Mouse (Mus musculus) colon, adult 2 months (tissue): ENCODE data around the gene Olfr1189. TPM values are rescaled to one million over a fixed set of nuclear protein-coding genes. Genes with fewer than 3 reads are reported as not detected.

Source experiments
- polyA plus RNA-seq: library from polyadenylated mRNA; depleted of rRNA; stranded (reverse); fragments of >200 nt; gene quantifications from 2 replicates; pipeline ENCODE4 v1.2.3, GENCODE M21; 2012; rRNA removed

The Olfr1189 gene
- not detected in 2 replicates for polyA plus RNA-seq

GRCm38 (mm10) chr2:88586154-88586553, at the start of gene Olfr1189:
Gene Olfr1189, plus strand, starts transcription at chr2:88586454.

GRCm38 (mm10) chr2:88556635-88557034, 29.6 kb upstream of the Olfr1189 start, which contains the start of gene Olfr1188:
Gene Olfr1188, plus strand, starts transcription at chr2:88556935.

GRCm38 (mm10) chr2:88640242-88640641, 54.0 kb downstream of the Olfr1189 start, which contains the start of gene Olfr1191-ps1:
Gene Olfr1191-ps1, plus strand, starts transcription at chr2:88640542.

Other genes starting within 250 kb of the Olfr1189 start
- gene Olfr1176, start 249.7 kb upstream of the Olfr1189 start, polyA plus RNA-seq = not detected in 2 replicates
- not detected in 2 replicates for gene Olfr1177-ps, start 240.0 kb upstream of the Olfr1189 start, polyA plus RNA-seq
- not detected in 2 replicates for gene Olfr1178, start 199.4 kb upstream of the Olfr1189 start, polyA plus RNA-seq
- not detected in 2 replicates for gene Olfr1179, start 180.0 kb upstream of the Olfr1189 start, polyA plus RNA-seq
- not detected in 2 replicates for gene Olfr1180, start 167.3 kb upstream of the Olfr1189 start, polyA plus RNA-seq
- not detected in 2 replicates for gene Olfr1181, start 160.3 kb upstream of the Olfr1189 start, polyA plus RNA-seq
- not detected in 2 replicates for gene Gm13757, start 137.3 kb upstream of the Olfr1189 start, polyA plus RNA-seq
- gene Olfr1183, start 131.6 kb upstream of the Olfr1189 start, polyA plus RNA-seq = not detected in 2 replicates
- not detected in 2 replicates for gene Olfr1184, start 102.9 kb upstream of the Olfr1189 start, polyA plus RNA-seq
- gene Olfr1185-ps1, start 93.1 kb upstream of the Olfr1189 start, polyA plus RNA-seq = not detected in 2 replicates
- gene Olfr1186, start 67.9 kb upstream of the Olfr1189 start, polyA plus RNA-seq = not detected in 2 replicates
- gene Olfr1188, start 29.5 kb upstream of the Olfr1189 start, polyA plus RNA-seq = not detected in 2 replicates
- not detected in 2 replicates for gene Olfr1191-ps1, start 54.1 kb downstream of the Olfr1189 start, polyA plus RNA-seq
- gene Olfr1192-ps1, start 62.1 kb downstream of the Olfr1189 start, polyA plus RNA-seq = not detected in 2 replicates
- gene Olfr1193, start 89.2 kb downstream of the Olfr1189 start, polyA plus RNA-seq = not detected in 2 replicates
- gene Olfr1195, start 102.7 kb downstream of the Olfr1189 start, polyA plus RNA-seq = not detected in 2 replicates
- gene Olfr1196, start 118.1 kb downstream of the Olfr1189 start, polyA plus RNA-seq = not detected in 2 replicates
- gene Olfr1197, start 145.9 kb downstream of the Olfr1189 start, polyA plus RNA-seq = not detected in 2 replicates
- gene Olfr1198, start 164.9 kb downstream of the Olfr1189 start, polyA plus RNA-seq = not detected in 2 replicates
- gene Olfr1199, start 174.0 kb downstream of the Olfr1189 start, polyA plus RNA-seq = not detected in 2 replicates
- gene Olfr1200, start 184.0 kb downstream of the Olfr1189 start, polyA plus RNA-seq = not detected in 2 replicates
- gene Olfr1201, start 206.6 kb downstream of the Olfr1189 start, polyA plus RNA-seq = not detected in 2 replicates
- not detected in 2 replicates for gene Olfr1202, start 228.0 kb downstream of the Olfr1189 start, polyA plus RNA-seq
- not detected in 2 replicates for gene Olfr1205, start 243.3 kb downstream of the Olfr1189 start, polyA plus RNA-seq